Mouse (Mus musculus): Measurements from ENCODE around the gene Pgam2. TPM values are rescaled to one million over a fixed set of nuclear protein-coding genes. Genes with fewer than 3 reads are reported as not detected.

Gene Pgam2
- total and polyA plus RNA-seq, 2 experiments from 2014 or later, result 862 to 1,513 TPM

DNA sequence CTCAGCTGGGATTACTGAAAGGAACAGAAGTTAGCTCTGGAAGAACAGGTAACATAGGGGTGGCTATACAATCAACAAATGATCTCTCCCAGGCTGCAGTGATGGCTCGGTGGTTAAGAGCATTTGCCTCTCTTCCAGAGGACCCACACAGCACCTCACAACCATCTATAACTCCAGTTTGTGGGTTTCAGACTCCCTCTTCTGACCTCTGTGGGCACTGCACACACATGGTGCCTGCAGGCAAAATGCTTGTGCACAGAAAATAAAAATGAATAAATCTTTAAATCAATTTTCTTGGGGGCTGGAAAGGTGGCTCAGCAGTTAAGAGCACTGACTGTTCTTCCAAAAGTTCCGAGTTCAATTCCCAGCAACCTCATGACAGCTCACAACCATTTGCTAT, 25.1 kb downstream of the Pgam2 start:
- Histone ChIP-seq H3K36me3 (replicated peaks; ENCODE audit: control insufficient read depth, insufficient read depth, low read length) (peaks cover 13% of the 10 kb centered on the region), H3K4me2 (ENCODE audit: low read depth, low read length) (no peak overlapping the region), H3K9me3 (replicated peaks; ENCODE audit: control insufficient read depth, low read length) (no peaks in the 10 kb centered on the region), H3K4me3 (ENCODE audit: low read depth, low read length) (no peak overlapping the region), H3K4me1 (ENCODE audit: control insufficient read depth, insufficient read depth) (no peaks in the 10 kb centered on the region), H3K9ac (replicated peaks; ENCODE audit: low read depth, low read length) (no peak overlapping the region), H3K27ac (ENCODE audit: low read depth) (no peak overlapping the region), H3K27me3 (ENCODE audit: control insufficient read depth, insufficient read depth, low read length) (no peaks in the 10 kb centered on the region)
- TF ChIP-seq EP300 (IDR thresholded peaks at IDR 0.05; ENCODE audit: low read depth) (no peak), CTCF (IDR thresholded peaks at IDR 0.05; ENCODE audit: low read depth) (peak; percentile 45)
- DNase-seq (ENCODE audit: low spot score), result no peak
- ATAC-seq (ENCODE audit: insufficient read depth, low read depth), result no peak
- WGBS, result 83% methylated on average over 2 of the region's 2 CpGs

GRCm38 (mm10) chr11:5766019-5766418, 37.5 kb downstream of the Pgam2 start:
- DNase-seq (ENCODE audit: low spot score) (no peak), ATAC-seq (ENCODE audit: insufficient read depth, low read depth) (no peak)
- Histone ChIP-seq H3K4me2 (ENCODE audit: low read depth, low read length) (no peak overlapping the region), H3K9ac (replicated peaks; ENCODE audit: low read depth, low read length) (no peak overlapping the region), H3K27me3 (ENCODE audit: control insufficient read depth, insufficient read depth, low read length) (no peaks in the 10 kb centered on the region), H3K36me3 (replicated peaks; ENCODE audit: control insufficient read depth, insufficient read depth, low read length) (peaks cover 21% of the 10 kb centered on the region), H3K27ac (ENCODE audit: low read depth) (no peak overlapping the region), H3K9me3 (replicated peaks; ENCODE audit: control insufficient read depth, low read length) (no peaks in the 10 kb centered on the region), H3K4me1 (ENCODE audit: control insufficient read depth, insufficient read depth) (peaks cover 3% of the 10 kb centered on the region; the same call in 1 of the 2 replicates), H3K4me3 (ENCODE audit: low read depth, low read length) (no peak overlapping the region)
- TF ChIP-seq CTCF (IDR thresholded peaks at IDR 0.05; ENCODE audit: low read depth), result no peak
- TF ChIP-seq EP300 (IDR thresholded peaks at IDR 0.05; ENCODE audit: low read depth), result no peak
- WGBS, result 53% methylated on average over 6 of the region's 6 CpGs

GRCm38 (mm10) chr11:5762633-5762982, 40.9 kb downstream of the Pgam2 start:
- Histone ChIP-seq H3K27me3 (ENCODE audit: control insufficient read depth, insufficient read depth, low read length) (no peaks in the 10 kb centered on the region), H3K4me3 (ENCODE audit: low read depth, low read length) (peak overlapping the region; percentile 55), H3K9ac (replicated peaks; ENCODE audit: low read depth, low read length) (peak overlapping the region; percentile 83; the same call in 1 of the 2 replicates), H3K36me3 (replicated peaks; ENCODE audit: control insufficient read depth, insufficient read depth, low read length) (peaks cover 4% of the 10 kb centered on the region; the same call in 1 of the 2 replicates), H3K27ac (ENCODE audit: low read depth) (peak overlapping the region; percentile 94), H3K4me1 (ENCODE audit: control insufficient read depth, insufficient read depth) (peaks cover 12% of the 10 kb centered on the region; the same call in 1 of the 2 replicates), H3K4me2 (ENCODE audit: low read depth, low read length) (peak overlapping the region; percentile 76), H3K9me3 (replicated peaks; ENCODE audit: control insufficient read depth, low read length) (no peaks in the 10 kb centered on the region)
- ATAC-seq (ENCODE audit: insufficient read depth, low read depth) (no peak), DNase-seq (ENCODE audit: low spot score) (no peak)
- 12% methylated on average over 6 of the region's 6 CpGs for WGBS
- TF ChIP-seq CTCF (IDR thresholded peaks at IDR 0.05; ENCODE audit: low read depth) (no peak), EP300 (IDR thresholded peaks at IDR 0.05; ENCODE audit: low read depth) (no peak)

DNA sequence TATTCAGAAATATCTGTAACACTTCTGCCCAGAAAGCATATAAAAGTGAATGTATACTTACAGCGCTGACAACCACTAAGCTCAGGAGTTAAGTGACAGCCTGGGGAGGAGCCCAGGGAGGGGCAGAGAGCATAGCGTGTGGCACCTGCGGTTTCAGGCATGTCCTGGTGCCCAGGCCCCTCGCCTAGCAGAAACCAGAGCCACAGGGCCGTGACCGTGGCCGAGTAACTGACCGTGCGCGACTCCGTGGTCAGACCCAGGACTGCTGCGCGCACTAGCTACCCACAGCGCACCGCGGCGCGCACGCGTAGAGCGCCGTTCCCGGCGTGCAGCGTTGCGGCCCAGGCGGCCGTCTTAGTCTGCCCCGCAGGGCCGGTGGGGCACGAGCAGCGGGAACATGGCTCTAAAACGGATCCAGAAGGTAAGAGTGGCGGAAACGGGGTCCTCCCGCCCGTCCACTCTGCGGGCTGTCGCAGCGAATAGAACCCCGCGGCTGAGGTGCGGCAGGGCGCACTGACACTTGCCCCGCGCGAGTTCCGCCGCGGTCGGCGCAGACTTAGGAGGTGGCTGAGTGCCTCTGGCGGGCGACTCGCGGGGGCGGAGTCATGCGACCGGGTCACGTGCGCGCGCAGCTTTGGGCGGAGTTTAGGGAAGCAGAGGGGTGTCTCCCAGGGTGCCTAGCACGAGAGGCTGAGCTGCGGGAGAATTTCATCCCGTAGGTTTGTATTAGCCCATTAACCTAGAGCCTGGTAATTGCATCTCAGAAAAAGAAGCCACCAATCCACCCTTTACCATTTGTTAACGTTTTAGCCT, 41.5 kb downstream of the Pgam2 start, which contains the start of gene Urgcp:
Gene Urgcp (minus strand): TSS at position 557 of the 813 bp plus-strand sequence.
- H3K4me2 ChIP-seq (ENCODE audit: low read depth, low read length), result peak within 1 kb of the TSS; percentile 76
- DNase-seq (ENCODE audit: low spot score) (peak; percentile 94), ATAC-seq (ENCODE audit: insufficient read depth, low read depth) (peak; percentile 99)
- peak within 1 kb of the TSS; percentile 94 for H3K27ac ChIP-seq (ENCODE audit: low read depth)
- H3K9ac ChIP-seq (replicated peaks; ENCODE audit: low read depth, low read length), result peak within 1 kb of the TSS; percentile 83
- peaks cover 5% of the 10 kb centered on the region; the same call in 1 of the 2 replicates for H3K36me3 ChIP-seq (replicated peaks; ENCODE audit: control insufficient read depth, insufficient read depth, low read length)
- peak within 1 kb of the TSS; percentile 55 for H3K4me3 ChIP-seq (ENCODE audit: low read depth, low read length)
- under 1% methylated on average over 68 of the region's 68 CpGs for WGBS
- no peaks in the 10 kb centered on the region for H3K9me3 ChIP-seq (replicated peaks; ENCODE audit: control insufficient read depth, low read length)
- no peaks in the 10 kb centered on the region for H3K27me3 ChIP-seq (ENCODE audit: control insufficient read depth, insufficient read depth, low read length)
- H3K4me1 ChIP-seq (ENCODE audit: control insufficient read depth, insufficient read depth), result peaks cover 12% of the 10 kb centered on the region; the same call in 1 of the 2 replicates
- peak; percentile 75; the same call in 1 of the 2 replicates for TF ChIP-seq EP300 (IDR thresholded peaks at IDR 0.05; ENCODE audit: low read depth)
- no peak for TF ChIP-seq CTCF (IDR thresholded peaks at IDR 0.05; ENCODE audit: low read depth)

DNA sequence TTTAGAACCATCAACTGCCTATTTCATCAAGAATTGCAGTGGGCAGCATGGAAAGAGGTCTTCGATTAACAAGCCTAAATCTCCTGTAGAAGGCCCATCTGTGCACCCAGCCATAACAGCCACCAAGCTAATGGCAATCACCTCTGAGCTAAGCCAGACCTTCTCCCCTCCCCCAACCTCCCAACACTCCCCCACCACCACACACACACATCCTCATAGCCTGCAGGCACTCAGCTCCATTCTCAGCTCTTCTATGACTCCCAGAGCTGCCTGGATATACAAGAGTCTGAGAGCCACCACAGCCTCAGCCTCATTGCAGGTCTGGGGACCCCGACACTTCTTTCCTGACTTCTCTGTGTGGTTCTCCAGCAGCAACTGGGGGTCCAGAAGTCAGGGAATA, 49.8 kb downstream of the Pgam2 start:
- Histone ChIP-seq H3K36me3 (replicated peaks; ENCODE audit: control insufficient read depth, insufficient read depth, low read length) (0 out of 2 replicates have a peak, but pooled peaks cover 15% of the 10 kb centered on the region), H3K9ac (replicated peaks; ENCODE audit: low read depth, low read length) (no peak overlapping the region), H3K4me2 (ENCODE audit: low read depth, low read length) (no peak overlapping the region), H3K9me3 (replicated peaks; ENCODE audit: control insufficient read depth, low read length) (peaks cover 13% of the 10 kb centered on the region; the same call in 1 of the 2 replicates), H3K4me1 (ENCODE audit: control insufficient read depth, insufficient read depth) (no peaks in the 10 kb centered on the region), H3K27me3 (ENCODE audit: control insufficient read depth, insufficient read depth, low read length) (no peaks in the 10 kb centered on the region), H3K27ac (ENCODE audit: low read depth) (no peak overlapping the region), H3K4me3 (ENCODE audit: low read depth, low read length) (no peak overlapping the region)
- 86% methylated on average over 2 of the region's 2 CpGs for WGBS
- no peak for ATAC-seq (ENCODE audit: insufficient read depth, low read depth)
- DNase-seq (ENCODE audit: low spot score), result no peak
- TF ChIP-seq CTCF (IDR thresholded peaks at IDR 0.05; ENCODE audit: low read depth) (no peak), EP300 (IDR thresholded peaks at IDR 0.05; ENCODE audit: low read depth) (no peak)

Other genes starting within 250 kb of the Pgam2 start
- gene Ankrd36, start 234.0 kb downstream of the Pgam2 start, total RNA-seq (2014; rRNA removed; ENCODE audit: low replicate concordance), result not detected in 2 replicates
- gene Ankrd36, start 234.0 kb downstream of the Pgam2 start, polyA plus RNA-seq (2015; fragmentation: Nextera tagmentation; extraction: Ambion mirVana), result not detected in 2 replicates
- gene Mrps24, start 88.1 kb downstream of the Pgam2 start, total RNA-seq (2014; rRNA removed; ENCODE audit: low replicate concordance), result 81.7 and 96.2 TPM in 2 replicates
- gene Mrps24, start 88.1 kb downstream of the Pgam2 start, polyA plus RNA-seq (2015; fragmentation: Nextera tagmentation; extraction: Ambion mirVana), result 251 and 257 TPM in 2 replicates
- 71.3 and 72.9 TPM in 2 replicates for gene Urgcp, start 41.4 kb downstream of the Pgam2 start, total RNA-seq (2014; rRNA removed; ENCODE audit: low replicate concordance)
- gene Urgcp, start 41.4 kb downstream of the Pgam2 start, polyA plus RNA-seq (2015; fragmentation: Nextera tagmentation; extraction: Ambion mirVana), result 33.1 and 38.0 TPM in 2 replicates
- gene Dbnl, start 15.2 kb downstream of the Pgam2 start, total RNA-seq (2014; rRNA removed; ENCODE audit: low replicate concordance), result 32.1 and 42.4 TPM in 2 replicates
- gene Dbnl, start 15.2 kb downstream of the Pgam2 start, polyA plus RNA-seq (2015; fragmentation: Nextera tagmentation; extraction: Ambion mirVana), result 42.9 and 45.2 TPM in 2 replicates
- gene Polm, start 34.3 kb upstream of the Pgam2 start, total RNA-seq (2014; rRNA removed; ENCODE audit: low replicate concordance), result 1.7 and 4.4 TPM in 2 replicates
- 3.3 and 3.7 TPM in 2 replicates for gene Polm, start 34.3 kb upstream of the Pgam2 start, polyA plus RNA-seq (2015; fragmentation: Nextera tagmentation; extraction: Ambion mirVana)
- gene Aebp1, start 58.2 kb upstream of the Pgam2 start, total RNA-seq (2014; rRNA removed; ENCODE audit: low replicate concordance), result 14.2 and 23.5 TPM in 2 replicates
- gene Aebp1, start 58.2 kb upstream of the Pgam2 start, polyA plus RNA-seq (2015; fragmentation: Nextera tagmentation; extraction: Ambion mirVana), result 17.5 and 19.4 TPM in 2 replicates
- 23.9 and 58.7 TPM in 2 replicates for gene Pold2, start 74.6 kb upstream of the Pgam2 start, total RNA-seq (2014; rRNA removed; ENCODE audit: low replicate concordance)
- 54.6 and 60.0 TPM in 2 replicates for gene Pold2, start 74.6 kb upstream of the Pgam2 start, polyA plus RNA-seq (2015; fragmentation: Nextera tagmentation; extraction: Ambion mirVana)
- 1,536 and 2,717 TPM in 2 replicates for gene Myl7, start 95.0 kb upstream of the Pgam2 start, total RNA-seq (2014; rRNA removed; ENCODE audit: low replicate concordance)
- 5,015 and 6,387 TPM in 2 replicates for gene Myl7, start 95.0 kb upstream of the Pgam2 start, polyA plus RNA-seq (2015; fragmentation: Nextera tagmentation; extraction: Ambion mirVana)
- not detected in 2 replicates for gene Gck, start 146.3 kb upstream of the Pgam2 start, total RNA-seq (2014; rRNA removed; ENCODE audit: low replicate concordance)
- 0.71 and 0.78 TPM in 2 replicates for gene Gck, start 146.3 kb upstream of the Pgam2 start, polyA plus RNA-seq (2015; fragmentation: Nextera tagmentation; extraction: Ambion mirVana)
- gene Ykt6, start 152.0 kb upstream of the Pgam2 start, total RNA-seq (2014; rRNA removed; ENCODE audit: low replicate concordance), result 55.8 and 83.9 TPM in 2 replicates
- 35.2 and 37.4 TPM in 2 replicates for gene Ykt6, start 152.0 kb upstream of the Pgam2 start, polyA plus RNA-seq (2015; fragmentation: Nextera tagmentation; extraction: Ambion mirVana)

All from heart, postnatal 0 days (tissue).